Mouse (Mus musculus): Measurements from ENCODE around the gene Maco1.

Gene Maco1

DNA sequence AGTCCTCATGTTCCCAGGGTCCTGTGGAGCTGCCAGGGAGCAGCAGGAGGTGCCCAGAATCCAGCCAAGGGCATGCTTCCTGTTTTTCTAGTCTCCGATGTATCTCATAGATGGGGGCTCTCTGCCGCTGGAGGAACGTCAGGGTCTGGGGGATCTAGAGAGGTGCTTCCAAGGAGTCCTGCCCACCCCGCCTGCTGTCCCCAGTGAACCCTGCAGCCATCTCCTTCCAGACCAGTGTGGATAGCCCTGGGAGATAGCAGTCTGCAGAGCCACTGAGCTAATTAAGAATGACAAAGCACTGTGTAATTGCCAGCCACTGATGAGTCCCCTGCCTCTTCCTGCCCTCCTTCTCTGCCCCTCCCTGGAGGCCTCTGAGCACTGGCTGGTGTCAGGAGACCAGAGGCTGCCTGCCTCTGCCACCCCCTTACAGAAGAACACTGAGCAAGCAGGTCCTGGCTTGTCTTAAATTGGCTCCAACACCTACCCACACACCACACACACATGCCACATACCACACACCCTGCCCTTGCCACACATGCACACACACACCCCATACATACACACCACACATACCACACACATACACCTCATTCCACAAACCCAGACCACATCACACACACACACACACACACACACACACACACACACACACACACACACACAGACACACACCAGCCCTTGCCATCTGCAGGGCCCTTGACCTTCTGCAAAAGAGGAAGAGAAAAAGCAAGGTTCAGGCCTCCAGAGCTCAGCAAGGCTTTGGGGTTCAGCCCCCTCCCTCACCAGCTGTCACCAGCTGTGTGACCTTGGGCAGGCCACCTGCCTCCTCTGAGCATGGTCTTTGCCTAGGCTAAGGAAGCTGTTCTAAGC is 80.1 kb downstream of the Maco1 start:
- peak; percentile 61 for DNase-seq (ENCODE audit: low read depth)

DNA sequence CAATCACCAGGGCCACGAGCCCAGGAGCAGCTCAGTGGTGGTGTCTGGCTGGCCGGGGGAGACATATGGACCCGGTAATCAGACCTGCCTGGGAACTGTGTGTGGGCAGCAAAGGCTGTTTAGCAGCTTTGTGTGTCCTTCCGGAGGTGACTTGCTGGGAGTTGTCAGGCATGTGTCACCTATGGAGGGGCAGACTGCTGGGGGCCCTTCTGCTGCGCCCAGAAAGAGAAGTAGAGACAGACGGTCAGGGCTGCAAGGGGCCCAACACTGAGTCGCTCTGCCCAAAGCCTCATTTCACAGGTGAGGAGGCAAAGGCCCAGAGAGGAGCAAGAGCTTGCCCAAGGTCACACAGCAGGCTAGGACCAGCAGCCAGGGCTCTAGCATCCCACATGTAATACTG is 83.3 kb downstream of the Maco1 start:
- DNase-seq (ENCODE audit: low read depth), result no peak

DNA sequence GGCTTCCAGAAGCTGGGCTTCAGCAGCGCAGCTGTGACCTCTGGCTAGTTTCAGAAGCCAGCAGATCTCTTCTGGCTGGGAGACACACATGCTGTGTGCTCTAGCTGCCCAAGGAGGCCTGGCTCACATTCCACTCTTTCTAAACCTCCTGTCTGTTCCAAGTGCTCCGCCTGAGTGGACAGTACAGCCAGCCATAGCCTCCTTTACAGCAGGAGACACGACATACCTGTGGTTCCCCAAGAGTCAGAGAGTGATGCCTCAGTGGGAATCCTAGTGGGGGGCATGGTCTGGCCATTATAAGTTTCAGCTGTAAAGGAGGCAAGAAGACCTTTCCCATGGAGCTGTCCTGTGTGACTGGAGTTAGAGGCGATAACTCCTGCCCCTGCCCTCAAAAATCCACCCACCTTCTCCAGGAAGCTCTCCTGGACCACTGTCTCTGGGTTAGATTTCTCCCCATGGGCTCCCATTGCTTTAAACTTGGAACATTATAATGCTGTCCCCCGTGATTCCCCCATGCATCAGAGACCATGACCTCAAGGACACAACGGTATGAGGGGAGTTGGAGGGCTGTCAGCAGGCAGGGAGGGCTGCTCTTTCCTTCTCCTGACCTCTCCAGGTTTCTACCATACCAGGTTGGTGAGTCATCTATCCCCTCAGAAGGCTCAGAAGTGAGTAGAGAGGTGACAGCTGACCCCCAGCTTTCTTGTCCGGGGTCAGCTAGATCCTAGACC is 83.9 kb downstream of the Maco1 start:
- no peak for DNase-seq (ENCODE audit: low read depth)

DNA sequence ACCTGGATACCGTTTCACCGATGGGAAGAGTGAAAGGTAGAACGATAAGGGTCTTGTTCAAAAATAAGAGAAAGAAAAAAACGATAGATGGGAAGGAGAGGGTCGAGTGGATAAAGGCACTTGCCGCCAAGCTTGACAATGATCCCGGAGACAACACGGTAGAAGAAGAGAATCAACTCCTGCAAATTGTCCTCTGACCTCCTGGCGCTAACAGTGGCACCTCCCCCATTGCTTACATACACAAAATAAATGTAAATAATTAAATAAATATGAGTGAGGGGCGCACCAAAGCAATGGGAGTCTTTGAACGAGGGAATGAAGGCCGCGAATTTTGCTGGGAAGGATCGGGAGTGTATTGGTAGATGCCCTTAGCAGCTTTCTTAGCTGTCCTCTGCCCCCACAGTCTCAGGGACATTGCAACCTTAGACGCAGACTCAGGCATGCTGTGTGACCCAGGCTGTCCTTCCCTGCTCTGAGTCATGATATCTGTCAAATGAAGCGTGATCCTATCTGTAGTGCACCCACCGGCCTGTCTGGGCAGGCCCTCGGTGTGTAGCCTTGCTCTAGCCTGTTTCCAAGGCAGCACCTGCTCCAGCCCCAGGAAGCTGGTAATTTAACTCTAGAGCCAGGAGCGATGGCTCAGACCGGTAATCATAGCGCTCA is 84.8 kb downstream of the Maco1 start:
- peak; percentile 39 for DNase-seq (ENCODE audit: low read depth)

DNA sequence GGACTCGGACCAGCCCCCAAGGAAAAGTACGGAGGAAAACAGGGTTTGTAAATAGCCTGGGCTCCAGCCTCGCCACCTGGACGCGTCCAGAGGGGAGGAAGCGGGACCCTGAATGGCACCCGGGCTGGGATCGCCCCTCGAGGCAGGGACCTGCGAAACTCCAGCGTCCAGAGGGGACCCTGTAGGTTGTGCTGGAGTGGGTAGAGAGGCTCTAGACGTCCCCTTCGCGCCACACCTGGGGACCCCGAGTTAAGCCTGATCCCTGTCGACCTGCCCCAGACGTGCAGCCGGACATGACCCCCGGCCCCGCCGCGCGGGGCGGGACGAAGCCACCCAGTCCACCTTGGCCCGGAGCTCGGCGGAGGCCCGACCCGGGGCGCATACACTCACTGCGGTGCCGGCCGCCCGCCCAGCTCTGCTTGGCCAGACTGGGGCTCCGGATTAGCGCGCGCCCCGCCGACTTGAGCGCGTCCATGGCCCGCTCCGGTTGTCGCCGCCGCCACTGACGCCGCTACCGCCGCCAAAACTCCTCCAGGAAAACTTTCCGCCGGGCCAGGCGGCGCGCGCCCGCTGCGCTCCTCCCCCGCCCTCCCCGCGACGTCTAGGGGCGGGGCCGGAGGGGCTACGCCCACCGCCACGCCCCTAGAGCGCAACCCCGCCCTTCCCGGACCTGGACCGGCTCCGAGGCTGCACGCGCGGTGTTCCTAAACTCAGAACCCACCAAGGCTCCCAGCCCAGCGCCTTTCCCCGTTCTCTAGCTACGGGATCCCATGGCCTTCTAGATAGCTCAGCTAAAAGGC is 85.5 kb downstream of the Maco1 start, which contains the start of gene Ldlrap1:
TSS of gene Ldlrap1 (minus strand) at position 599 of the 800 bp plus-strand sequence.
- peak; percentile 88 for DNase-seq (ENCODE audit: low read depth)

DNA sequence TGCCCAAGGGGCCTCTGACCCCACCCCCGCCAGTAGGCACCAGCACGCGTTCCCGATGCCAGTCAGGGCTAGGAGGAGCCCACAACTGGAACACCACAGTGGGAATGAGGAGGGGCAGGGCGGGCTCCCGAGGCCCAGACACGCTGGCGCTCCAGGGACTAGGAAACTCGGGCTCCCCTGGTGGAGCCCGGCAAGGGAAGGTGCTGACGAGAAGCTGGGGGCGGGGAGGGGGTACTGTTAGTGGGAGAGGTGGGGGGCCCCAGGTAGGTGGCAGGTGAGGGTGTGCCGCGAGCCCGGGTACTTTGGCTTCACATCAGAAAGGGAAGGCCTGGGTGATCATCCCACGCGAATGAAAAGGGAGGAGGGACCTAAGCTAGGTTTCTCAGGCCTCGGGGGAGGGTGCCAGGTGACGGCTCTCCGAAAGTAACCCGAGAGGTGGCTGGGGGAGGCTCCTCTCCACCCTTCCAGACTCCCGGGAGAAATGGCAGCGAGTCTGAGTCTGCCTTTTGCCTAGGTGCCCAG is 86.2 kb downstream of the Maco1 start:
- peak; percentile 54 for DNase-seq (ENCODE audit: low read depth)

DNA sequence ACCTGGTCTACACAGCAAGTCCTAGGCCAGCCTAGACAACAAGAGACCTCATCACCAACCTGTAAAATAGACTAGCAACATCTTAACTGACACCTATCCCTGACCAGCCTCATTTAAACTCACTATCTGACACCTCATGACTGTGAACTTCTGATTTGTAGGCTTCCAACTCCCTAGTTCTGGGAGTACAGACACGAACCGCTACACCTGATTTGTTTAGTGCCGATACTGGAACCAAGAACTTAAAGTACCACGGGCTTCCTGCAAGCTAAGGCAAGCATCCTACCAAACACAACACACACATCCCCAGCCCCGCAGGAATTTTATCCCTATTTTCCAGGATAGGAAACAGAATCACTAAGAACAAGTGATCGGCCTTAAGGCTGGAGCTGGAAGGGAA is 86.9 kb downstream of the Maco1 start:
- peak; percentile 34 for DNase-seq (ENCODE audit: low read depth)

DNA sequence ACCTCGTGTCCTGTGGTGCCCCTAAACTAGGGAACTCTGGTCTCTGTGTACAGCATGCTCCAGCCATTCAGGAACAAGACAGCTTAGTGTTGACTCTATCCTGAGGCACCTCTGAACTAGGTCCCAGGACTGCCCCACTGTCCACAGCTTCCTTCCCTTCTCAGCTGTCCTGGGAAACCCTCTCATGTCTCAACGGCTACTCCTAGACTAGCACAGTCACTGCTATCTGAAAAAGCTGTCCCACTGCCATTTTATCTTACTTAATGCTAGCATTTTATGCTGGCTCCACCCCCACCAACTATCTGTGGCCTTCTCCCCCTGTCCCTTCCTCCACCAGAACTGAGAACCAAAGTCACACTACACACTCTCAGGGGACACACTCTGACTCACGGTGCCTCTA is 88.8 kb downstream of the Maco1 start:
- no peak for DNase-seq (ENCODE audit: low read depth)

DNA sequence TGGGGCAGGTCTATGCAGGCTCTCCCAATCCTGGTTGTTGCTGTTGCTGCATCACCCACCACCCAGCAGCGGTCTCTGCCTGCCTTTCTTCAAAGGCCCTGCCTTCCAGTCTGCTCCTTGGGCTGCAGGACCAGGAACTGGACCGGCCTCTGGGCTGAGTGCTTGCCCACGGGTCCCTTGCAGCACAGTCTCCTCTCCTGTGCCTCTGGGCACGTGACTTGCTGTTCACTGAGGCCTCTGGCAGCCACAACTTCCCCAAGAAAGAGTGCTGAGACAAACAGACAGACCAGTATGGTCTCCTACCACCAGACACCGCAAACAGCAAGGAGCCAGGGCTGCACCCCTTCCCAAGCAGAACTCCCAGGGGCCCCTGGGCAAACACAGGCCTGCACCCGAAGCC is 90.8 kb downstream of the Maco1 start:
- DNase-seq (ENCODE audit: low read depth), result no peak

DNA sequence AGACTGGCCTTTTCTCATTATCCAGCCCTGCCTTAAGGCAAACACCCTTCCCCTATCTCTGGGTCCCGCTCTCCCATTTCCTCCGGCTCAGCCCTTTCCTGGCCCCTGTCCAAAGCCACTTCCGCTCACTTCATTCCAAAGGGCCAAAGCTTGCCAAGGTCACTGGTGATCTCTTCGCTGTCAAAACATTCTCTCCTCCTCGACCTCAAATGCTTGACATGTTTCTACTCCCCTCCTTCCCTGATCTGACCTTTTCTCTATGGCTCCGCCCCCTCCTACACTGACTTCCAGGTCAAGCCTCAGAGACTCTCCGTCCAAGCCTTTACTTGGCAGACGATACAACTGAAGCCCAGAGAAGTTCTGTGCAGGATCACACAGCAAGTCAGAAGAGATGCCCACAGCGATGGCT is 92.3 kb downstream of the Maco1 start:
- DNase-seq (ENCODE audit: low read depth), result no peak

DNA sequence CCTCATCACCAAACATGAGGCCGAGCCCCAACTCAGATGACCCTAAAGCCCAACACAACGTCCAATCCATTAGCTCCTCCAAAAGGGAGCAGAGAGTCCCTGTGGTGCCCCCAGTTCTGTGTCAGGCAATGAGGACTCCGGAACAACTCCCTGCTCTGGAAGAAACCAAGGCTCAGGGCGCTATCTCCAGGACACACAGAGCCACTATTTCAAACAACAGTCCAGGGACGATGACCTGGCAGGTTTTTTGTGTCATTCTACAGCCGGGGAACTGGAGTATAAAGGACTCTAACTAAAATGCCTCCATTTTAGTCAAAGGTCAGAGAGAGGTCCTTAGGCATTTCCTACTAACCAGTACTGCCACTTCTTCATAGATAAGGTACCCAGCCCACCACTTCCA is 92.9 kb downstream of the Maco1 start:
- DNase-seq (ENCODE audit: low read depth), result no peak

DNA sequence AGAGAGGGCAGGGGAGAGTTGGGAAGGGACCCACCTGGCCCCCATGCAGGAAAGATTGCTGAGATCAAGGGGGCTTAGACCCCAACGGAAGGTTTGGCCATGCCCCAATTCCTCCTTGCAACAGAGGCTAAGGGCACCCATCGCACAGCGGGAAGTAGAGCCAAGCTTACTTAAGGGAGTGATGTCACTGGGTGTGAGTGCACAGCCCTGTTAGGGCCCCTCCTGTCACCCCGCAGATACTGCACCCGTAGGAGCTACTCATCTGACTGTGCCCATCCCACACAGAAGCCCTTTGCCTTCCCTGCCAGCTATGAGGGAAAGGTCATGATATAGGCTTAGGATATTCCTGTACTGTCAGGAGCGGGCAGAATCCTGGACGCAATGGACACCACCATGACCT is 93.6 kb downstream of the Maco1 start:
- no peak for DNase-seq (ENCODE audit: low read depth)

DNA sequence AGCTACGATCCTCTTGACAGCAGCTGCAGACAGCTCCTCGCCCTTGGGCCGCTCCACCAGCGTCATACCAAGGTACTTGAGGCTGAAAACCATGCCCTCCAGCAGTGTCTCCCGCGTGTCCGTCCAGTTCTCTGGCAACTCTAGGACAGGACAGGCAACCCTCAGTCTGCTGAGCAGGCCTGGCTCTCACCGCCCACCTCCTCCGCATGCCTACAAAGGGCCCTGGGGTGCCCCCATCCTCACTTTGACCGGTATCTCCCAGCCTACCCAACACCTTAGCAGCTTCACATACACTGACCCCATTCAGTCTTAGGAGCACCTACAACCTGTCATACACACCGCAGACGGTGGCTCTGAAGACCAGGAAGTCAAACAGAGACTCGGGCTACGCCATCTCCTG is 94.2 kb downstream of the Maco1 start:
- no peak for DNase-seq (ENCODE audit: low read depth)

DNA sequence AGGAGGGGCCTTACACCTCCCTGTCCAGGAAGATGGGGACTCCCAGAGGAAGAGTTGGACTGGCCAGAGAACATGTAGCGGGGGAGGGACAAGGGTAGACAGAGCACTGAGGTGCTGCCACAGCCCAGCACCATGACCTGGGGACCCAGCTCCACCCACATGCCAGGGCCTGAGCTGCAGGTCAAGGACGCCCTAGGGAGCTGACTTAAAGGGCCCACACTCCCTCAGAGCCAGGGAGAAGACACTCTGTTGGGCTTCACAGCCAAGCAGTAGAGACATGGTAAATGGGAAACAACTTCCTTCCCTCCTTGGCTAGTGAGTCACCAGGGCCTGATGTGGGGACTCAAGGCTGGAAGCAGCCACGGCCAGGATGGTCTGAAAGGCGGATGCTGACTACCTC is 94.8 kb downstream of the Maco1 start:
- no peak for DNase-seq (ENCODE audit: low read depth)

DNA sequence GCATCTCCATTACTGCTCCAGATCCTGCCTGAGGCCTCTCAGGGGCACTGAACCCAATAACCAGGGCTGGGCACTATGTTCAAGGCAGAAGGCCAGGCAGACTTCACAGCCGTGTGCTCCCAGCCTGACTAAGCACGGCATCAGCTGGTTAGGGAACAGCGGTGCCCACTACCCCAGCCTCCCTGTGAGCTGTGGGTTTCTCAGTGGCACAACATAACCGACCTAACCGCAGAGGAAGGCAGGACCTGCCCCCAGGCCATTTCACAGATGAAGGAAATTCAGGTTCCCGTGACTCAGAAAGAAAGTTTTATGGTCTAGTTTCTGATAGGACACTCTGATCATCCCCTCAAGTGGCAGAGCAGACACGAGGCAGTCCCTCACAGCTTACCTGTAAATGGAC is 96.2 kb downstream of the Maco1 start:
- DNase-seq (ENCODE audit: low read depth), result no peak

DNA sequence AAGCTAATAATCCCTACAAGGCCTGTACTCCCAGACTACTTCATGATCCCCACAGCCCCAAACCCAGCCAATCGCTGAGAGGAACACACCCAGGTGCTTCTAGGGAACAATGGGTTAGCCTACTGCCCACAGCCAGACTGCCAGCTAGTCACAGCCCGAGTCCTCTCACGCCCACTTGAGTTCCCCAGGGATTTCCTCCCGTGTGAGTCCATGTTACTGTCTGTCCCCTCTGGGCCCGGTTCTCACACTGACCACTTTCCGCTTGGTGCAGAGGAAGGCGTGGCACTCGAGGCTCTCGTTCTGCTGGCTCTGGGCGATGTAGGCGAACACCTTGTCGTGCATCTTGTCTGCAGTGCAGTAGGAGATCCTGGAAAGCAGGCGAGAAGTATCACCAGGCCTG is 98.2 kb downstream of the Maco1 start:
- no peak for DNase-seq (ENCODE audit: low read depth)

DNA sequence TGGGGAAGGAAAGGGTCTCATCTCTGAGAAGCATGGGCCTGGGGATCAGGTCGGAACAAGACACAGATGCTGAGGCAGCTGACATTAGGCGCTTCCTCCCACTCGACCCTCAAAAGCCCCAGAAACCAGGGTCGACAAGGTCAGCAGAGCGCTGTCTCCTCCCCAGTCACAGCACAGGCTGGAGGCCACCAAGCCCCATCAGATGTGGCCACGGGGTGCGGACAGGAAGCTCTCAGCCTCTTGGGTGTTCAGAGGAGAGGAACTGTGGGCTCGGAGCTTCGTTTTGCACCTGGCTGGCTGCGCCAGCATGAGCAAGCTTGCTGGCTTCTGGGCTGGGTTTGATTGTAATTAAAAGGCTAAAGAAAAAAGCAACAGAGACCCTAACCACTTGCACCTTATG is 98.8 kb downstream of the Maco1 start:
- no peak for DNase-seq (ENCODE audit: low read depth)

DNA sequence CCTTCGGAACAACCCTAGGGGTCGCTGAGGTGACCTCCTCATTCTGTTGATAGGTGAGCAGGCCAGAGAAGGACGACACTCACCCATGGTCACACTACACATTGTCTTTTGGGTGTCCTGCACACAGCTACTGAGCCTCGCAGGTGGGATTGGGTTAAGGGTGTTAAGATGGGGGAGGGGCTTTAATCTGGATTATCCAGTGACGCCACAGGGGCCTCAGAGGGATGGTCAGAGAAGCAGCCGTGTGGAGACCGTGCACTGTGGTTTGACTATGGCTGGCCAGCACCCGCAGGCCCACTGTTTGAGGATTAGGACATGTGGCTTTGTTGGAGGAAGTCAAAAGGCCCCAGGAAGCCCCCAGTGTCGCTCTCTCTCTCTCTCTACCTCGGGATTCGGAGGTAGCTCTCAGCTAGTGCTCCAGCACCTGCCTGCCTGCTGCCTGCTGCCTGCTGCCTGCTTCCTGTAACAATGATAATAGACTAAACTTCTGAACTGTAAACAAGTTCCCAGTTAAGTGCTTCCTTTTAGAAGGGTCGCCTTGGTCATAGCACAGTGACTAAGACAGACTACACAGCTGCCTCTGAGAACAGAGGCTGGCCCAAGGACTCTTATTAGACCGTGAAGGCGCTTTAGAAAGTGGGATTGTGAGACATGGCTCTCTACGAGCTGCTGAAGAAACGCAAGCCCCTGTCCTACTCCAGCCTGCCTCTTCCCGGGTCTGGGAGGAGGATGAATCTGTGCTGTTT is 99.5 kb downstream of the Maco1 start:
- DNase-seq (ENCODE audit: low read depth), result peak; percentile 60

DNA sequence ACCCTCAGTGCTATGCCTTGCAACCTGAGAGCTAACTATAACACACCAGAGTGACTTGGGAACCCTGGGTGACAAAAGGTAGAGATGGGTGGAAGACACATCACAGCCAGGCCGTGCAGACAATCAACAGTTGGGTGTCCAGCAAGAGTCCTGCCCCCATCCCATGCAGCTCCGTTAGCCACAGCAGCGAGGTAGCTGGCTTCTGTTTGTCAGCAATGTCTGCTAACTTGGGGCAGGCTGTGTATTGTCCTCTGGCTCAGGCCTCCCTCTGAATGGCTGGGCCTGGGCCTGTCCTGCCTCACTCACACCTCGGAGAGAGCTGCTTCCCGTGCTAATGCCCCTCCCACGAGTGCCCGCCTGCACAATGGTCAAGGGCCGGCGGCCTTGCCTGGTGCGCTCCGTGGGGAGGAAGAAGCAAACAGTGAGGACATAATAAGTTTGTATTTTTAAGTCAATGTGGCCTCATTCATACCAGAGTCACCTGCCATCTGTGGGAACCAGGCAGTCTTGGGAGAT is 100.2 kb downstream of the Maco1 start:
- DNase-seq (ENCODE audit: low read depth), result no peak

All from naive thymus-derived CD4-positive, alpha-beta T cell, adult 2 months (primary cell).